Mouse (Mus musculus): ENCODE measurements around the gene Klhl5. TPM values are rescaled to one million over a fixed set of nuclear protein-coding genes. Genes with fewer than 3 reads are reported as not detected.

Klhl5 gene
- polyA plus RNA-seq, 1 experiment = 36.0 TPM

- Histone ChIP-seq H3K4me3 (replicated peaks; ENCODE audit: insufficient read depth, low read depth, low read length) (no peak overlapping the region), H3K27me3 (ENCODE audit: control insufficient read depth, insufficient read depth, low read length) (no peaks in the 10 kb centered on the region), H3K27ac (ENCODE audit: insufficient read depth, low read length) (no peak overlapping the region), H3K4me1 (ENCODE audit: control insufficient read depth, insufficient read depth, low read length) (no peaks in the 10 kb centered on the region)
- DNase-seq = no peak
- 92% methylated on average over 17 of the region's 17 CpGs for WGBS
- TF ChIP-seq CTCF (IDR thresholded peaks at IDR 0.05; ENCODE audit: borderline replicate concordance, insufficient read depth, low read depth, low read length) = no peak
- TF ChIP-seq POLR2A (IDR thresholded peaks at IDR 0.05; ENCODE audit: borderline replicate concordance, insufficient read depth, low read length) = no peak
Measured at GRCm38 (mm10) chr5:65163489-65164092, 56.3 kb downstream of the Klhl5 start.

GRCm38 (mm10) chr5:65170206-65170605 is 62.9 kb downstream of the Klhl5 start:
- Histone ChIP-seq H3K27me3 (ENCODE audit: control insufficient read depth, insufficient read depth, low read length) (no peaks in the 10 kb centered on the region), H3K4me3 (replicated peaks; ENCODE audit: insufficient read depth, low read depth, low read length) (no peak overlapping the region), H3K27ac (ENCODE audit: insufficient read depth, low read length) (no peak overlapping the region), H3K4me1 (ENCODE audit: control insufficient read depth, insufficient read depth, low read length) (no peaks in the 10 kb centered on the region)
- DNase-seq = no peak
- TF ChIP-seq POLR2A (IDR thresholded peaks at IDR 0.05; ENCODE audit: borderline replicate concordance, insufficient read depth, low read length) = no peak
- TF ChIP-seq CTCF (IDR thresholded peaks at IDR 0.05; ENCODE audit: borderline replicate concordance, insufficient read depth, low read depth, low read length) = no peak
- 43% methylated on average over 9 of the region's 9 CpGs for WGBS

GRCm38 (mm10) chr5:65175035-65175917 is 67.9 kb downstream of the Klhl5 start:
- WGBS = 44% methylated on average over 26 of the region's 26 CpGs
- Histone ChIP-seq H3K27me3 (ENCODE audit: control insufficient read depth, insufficient read depth, low read length) (no peaks in the 10 kb centered on the region), H3K4me1 (ENCODE audit: control insufficient read depth, insufficient read depth, low read length) (peaks cover 4% of the 10 kb centered on the region; the same call in 1 of the 2 replicates), H3K4me3 (replicated peaks; ENCODE audit: insufficient read depth, low read depth, low read length) (peak overlapping the region; percentile 46), H3K27ac (ENCODE audit: insufficient read depth, low read length) (no peak overlapping the region)
- peak; percentile 67 to 78 for DNase-seq
- TF ChIP-seq CTCF (IDR thresholded peaks at IDR 0.05; ENCODE audit: borderline replicate concordance, insufficient read depth, low read depth, low read length) = no peak
- TF ChIP-seq POLR2A (IDR thresholded peaks at IDR 0.05; ENCODE audit: borderline replicate concordance, insufficient read depth, low read length) = peak; percentile 18; the same call in 1 of the 2 replicates

- Histone ChIP-seq H3K4me1 (ENCODE audit: control insufficient read depth, insufficient read depth, low read length) (peaks cover 4% of the 10 kb centered on the region; the same call in 1 of the 2 replicates), H3K27me3 (ENCODE audit: control insufficient read depth, insufficient read depth, low read length) (no peaks in the 10 kb centered on the region), H3K4me3 (replicated peaks; ENCODE audit: insufficient read depth, low read depth, low read length) (peak overlapping the region; percentile 46), H3K27ac (ENCODE audit: insufficient read depth, low read length) (no peak overlapping the region)
- DNase-seq = peak in 1 of 2 experiments; percentile 35
- 44% methylated on average over 13 of the region's 13 CpGs for WGBS
- TF ChIP-seq POLR2A (IDR thresholded peaks at IDR 0.05; ENCODE audit: borderline replicate concordance, insufficient read depth, low read length) (no peak), CTCF (IDR thresholded peaks at IDR 0.05; ENCODE audit: borderline replicate concordance, insufficient read depth, low read depth, low read length) (no peak)
Measured at GRCm38 (mm10) chr5:65175918-65176484, 68.7 kb downstream of the Klhl5 start.

- WGBS = 63% methylated on average over 11 of the region's 11 CpGs
- no peak for TF ChIP-seq CTCF (IDR thresholded peaks at IDR 0.05; ENCODE audit: borderline replicate concordance, insufficient read depth, low read depth, low read length)
- no peak for TF ChIP-seq POLR2A (IDR thresholded peaks at IDR 0.05; ENCODE audit: borderline replicate concordance, insufficient read depth, low read length)
- Histone ChIP-seq H3K4me1 (ENCODE audit: control insufficient read depth, insufficient read depth, low read length) (peaks cover 7% of the 10 kb centered on the region; the same call in 1 of the 2 replicates), H3K27ac (ENCODE audit: insufficient read depth, low read length) (no peak overlapping the region), H3K4me3 (replicated peaks; ENCODE audit: insufficient read depth, low read depth, low read length) (no peak overlapping the region), H3K27me3 (ENCODE audit: control insufficient read depth, insufficient read depth, low read length) (no peaks in the 10 kb centered on the region)
- DNase-seq = peak in 1 of 2 experiments; percentile 40
Measured at GRCm38 (mm10) chr5:65177026-65177514, 69.7 kb downstream of the Klhl5 start.

- no peak for DNase-seq
- H3K27ac ChIP-seq (ENCODE audit: insufficient read depth, low read length) = no peak overlapping the region
- H3K4me1 ChIP-seq (ENCODE audit: control insufficient read depth, insufficient read depth, low read length) = peaks cover 7% of the 10 kb centered on the region; the same call in 1 of the 2 replicates
- TF ChIP-seq CTCF (IDR thresholded peaks at IDR 0.05; ENCODE audit: borderline replicate concordance, insufficient read depth, low read depth, low read length) (no peak), POLR2A (IDR thresholded peaks at IDR 0.05; ENCODE audit: borderline replicate concordance, insufficient read depth, low read length) (no peak)
- no peak overlapping the region for H3K4me3 ChIP-seq (replicated peaks; ENCODE audit: insufficient read depth, low read depth, low read length)
- H3K27me3 ChIP-seq (ENCODE audit: control insufficient read depth, insufficient read depth, low read length) = no peaks in the 10 kb centered on the region
- 95% methylated on average over 9 of the region's 9 CpGs for WGBS
Measured at GRCm38 (mm10) chr5:65178477-65178876, 71.1 kb downstream of the Klhl5 start.

- 39% methylated on average over 21 of the region's 21 CpGs for WGBS
- peak in 1 of 2 experiments; percentile 23 for DNase-seq
- no peak overlapping the region for H3K27ac ChIP-seq (ENCODE audit: insufficient read depth, low read length)
- H3K4me1 ChIP-seq (ENCODE audit: control insufficient read depth, insufficient read depth, low read length) = peaks cover 7% of the 10 kb centered on the region; the same call in 1 of the 2 replicates
- TF ChIP-seq POLR2A (IDR thresholded peaks at IDR 0.05; ENCODE audit: borderline replicate concordance, insufficient read depth, low read length) (no peak), CTCF (IDR thresholded peaks at IDR 0.05; ENCODE audit: borderline replicate concordance, insufficient read depth, low read depth, low read length) (no peak)
- peak overlapping the region; percentile 35 for H3K4me3 ChIP-seq (replicated peaks; ENCODE audit: insufficient read depth, low read depth, low read length)
- H3K27me3 ChIP-seq (ENCODE audit: control insufficient read depth, insufficient read depth, low read length) = no peaks in the 10 kb centered on the region
Measured at GRCm38 (mm10) chr5:65181160-65181793, 73.9 kb downstream of the Klhl5 start.

All from cerebellum, adult 2 months (tissue).